Mouse (Mus musculus): ENCODE results near the gene Etv4. TPM values are rescaled to one million over a fixed set of nuclear protein-coding genes. Genes with fewer than 3 reads are reported as not detected.

Gene Etv4
- total RNA-seq, 1 experiment, result 84.0 TPM

GRCm38 (mm10) chr11:101772027-101772426 lies 13.1 kb downstream of the Etv4 start:
- Histone ChIP-seq H3K9me3 (ENCODE audit: control insufficient read depth, insufficient read depth, low read depth, low read length) (no peaks in the 10 kb centered on the region), H3K36me3 (ENCODE audit: control insufficient read depth, insufficient read depth, low read length, poor library complexity, severe bottlenecking) (peaks cover 37% of the 10 kb centered on the region), H3K4me1 (ENCODE audit: control insufficient read depth in 2 of 2, insufficient read depth in 2 of 2, low read length in 2 of 2, poor library complexity in 1 of 2) (peaks cover 18 to 51% of the 10 kb centered on the region in 2 experiments), H3K4me3 (ENCODE audit: insufficient read depth in 1 of 2, low read depth in 1 of 2, low read length in 2 of 2, poor library complexity in 1 of 2, severe bottlenecking in 1 of 2) (peak overlapping the region in 1 of 2 experiments; percentile 23; a peak in 1 of 4 replicates), H3K27ac (ENCODE audit: insufficient read depth, low read depth, low read length, poor library complexity, severe bottlenecking) (peak overlapping the region; percentile 89), H3K9ac (ENCODE audit: insufficient read depth, low read depth, low read length, poor library complexity, severe bottlenecking) (peak overlapping the region; percentile 60; the same call in 1 of the 2 replicates)
- in situ Hi-C loops (cut with MboI; ENCODE audit: low sequenced_read_pairs in 2 of 2, unreplicated experiment in 2 of 2), result no loop called here
- no peak for TF ChIP-seq CHD2 (IDR thresholded peaks at IDR 0.05; ENCODE audit: low read depth, low read length)
- TF ChIP-seq MAFK (IDR thresholded peaks at IDR 0.05; ENCODE audit: insufficient read depth, low read depth, low read length), result no peak
- no peak for TF ChIP-seq ZC3H11A (IDR thresholded peaks at IDR 0.05; ENCODE audit: borderline replicate concordance, low read depth, low read length)
- no peak for DNase-seq (ENCODE audit: low read depth, low spot score)

- no peaks in the 10 kb centered on the region for H3K9me3 ChIP-seq (ENCODE audit: control insufficient read depth, insufficient read depth, low read depth, low read length)
- no peak for DNase-seq (ENCODE audit: low read depth, low spot score)
- peaks cover 49% of the 10 kb centered on the region for H3K36me3 ChIP-seq (ENCODE audit: control insufficient read depth, insufficient read depth, low read length, poor library complexity, severe bottlenecking)
- TF ChIP-seq MAFK (IDR thresholded peaks at IDR 0.05; ENCODE audit: insufficient read depth, low read depth, low read length), result no peak
- no peak for TF ChIP-seq HCFC1 (IDR thresholded peaks at IDR 0.05; ENCODE audit: borderline replicate concordance, insufficient read depth, low read length)
- no peak for TF ChIP-seq ZC3H11A (IDR thresholded peaks at IDR 0.05; ENCODE audit: borderline replicate concordance, low read depth, low read length)
- peaks cover 17 to 48% of the 10 kb centered on the region in 2 experiments for H3K4me1 ChIP-seq (ENCODE audit: control insufficient read depth in 2 of 2, insufficient read depth in 2 of 2, low read length in 2 of 2, poor library complexity in 1 of 2)
- no peak overlapping the region for H3K4me3 ChIP-seq (ENCODE audit: insufficient read depth in 1 of 2, low read depth in 1 of 2, low read length in 2 of 2, poor library complexity in 1 of 2, severe bottlenecking in 1 of 2)
- peak overlapping the region; percentile 63; the same call in 1 of the 2 replicates for H3K27ac ChIP-seq (ENCODE audit: insufficient read depth, low read depth, low read length, poor library complexity, severe bottlenecking)
- in situ Hi-C loops (cut with MboI; ENCODE audit: low sequenced_read_pairs in 2 of 2, unreplicated experiment in 2 of 2), result no loop called here
- peak overlapping the region; percentile 9; the same call in 1 of the 2 replicates for H3K9ac ChIP-seq (ENCODE audit: insufficient read depth, low read depth, low read length, poor library complexity, severe bottlenecking)
These were observed 14.9 kb downstream of the Etv4 start for GRCm38 (mm10) chr11:101770266-101770665.

- H3K9ac ChIP-seq (ENCODE audit: insufficient read depth, low read depth, low read length, poor library complexity, severe bottlenecking), result no peak overlapping the region; the same call in 1 of the 2 replicates
- no peak for TF ChIP-seq MAFK (IDR thresholded peaks at IDR 0.05; ENCODE audit: insufficient read depth, low read depth, low read length)
- TF ChIP-seq ZC3H11A (IDR thresholded peaks at IDR 0.05; ENCODE audit: borderline replicate concordance, low read depth, low read length), result no peak
- no peak for TF ChIP-seq ZNF384 (IDR thresholded peaks at IDR 0.05; ENCODE audit: low read depth, low read length)
- TF ChIP-seq CHD2 (IDR thresholded peaks at IDR 0.05; ENCODE audit: low read depth, low read length), result no peak
- no peak for TF ChIP-seq HCFC1 (IDR thresholded peaks at IDR 0.05; ENCODE audit: borderline replicate concordance, insufficient read depth, low read length)
- no peak overlapping the region; the same call in 1 of the 2 replicates for H3K27ac ChIP-seq (ENCODE audit: insufficient read depth, low read depth, low read length, poor library complexity, severe bottlenecking)
- in situ Hi-C loops (cut with MboI; ENCODE audit: low sequenced_read_pairs in 2 of 2, unreplicated experiment in 2 of 2), result no loop called here
- no peaks in the 10 kb centered on the region for H3K9me3 ChIP-seq (ENCODE audit: control insufficient read depth, insufficient read depth, low read depth, low read length)
- H3K4me3 ChIP-seq (ENCODE audit: insufficient read depth in 1 of 2, low read depth in 1 of 2, low read length in 2 of 2, poor library complexity in 1 of 2, severe bottlenecking in 1 of 2), result no peak overlapping the region
- H3K4me1 ChIP-seq (ENCODE audit: control insufficient read depth in 2 of 2, insufficient read depth in 2 of 2, low read length in 2 of 2, poor library complexity in 1 of 2), result peaks cover 14 to 40% of the 10 kb centered on the region in 2 experiments
- no peak for DNase-seq (ENCODE audit: low read depth, low spot score)
- H3K36me3 ChIP-seq (ENCODE audit: control insufficient read depth, insufficient read depth, low read length, poor library complexity, severe bottlenecking), result peaks cover 59% of the 10 kb centered on the region
These were observed 16.4 kb downstream of the Etv4 start for GRCm38 (mm10) chr11:101768721-101769120.

GRCm38 (mm10) chr11:101767326-101767725 lies 17.8 kb downstream of the Etv4 start:
- no peak overlapping the region for H3K9ac ChIP-seq (ENCODE audit: insufficient read depth, low read depth, low read length, poor library complexity, severe bottlenecking)
- H3K4me1 ChIP-seq (ENCODE audit: control insufficient read depth in 2 of 2, insufficient read depth in 2 of 2, low read length in 2 of 2, poor library complexity in 1 of 2), result peaks cover 7 to 34% of the 10 kb centered on the region in 2 experiments
- DNase-seq (ENCODE audit: low read depth, low spot score), result no peak
- H3K9me3 ChIP-seq (ENCODE audit: control insufficient read depth, insufficient read depth, low read depth, low read length), result no peaks in the 10 kb centered on the region
- H3K36me3 ChIP-seq (ENCODE audit: control insufficient read depth, insufficient read depth, low read length, poor library complexity, severe bottlenecking), result peaks cover 57% of the 10 kb centered on the region
- in situ Hi-C loops (cut with MboI; ENCODE audit: low sequenced_read_pairs in 2 of 2, unreplicated experiment in 2 of 2), result no loop called here
- no peak overlapping the region for H3K4me3 ChIP-seq (ENCODE audit: insufficient read depth in 1 of 2, low read depth in 1 of 2, low read length in 2 of 2, poor library complexity in 1 of 2, severe bottlenecking in 1 of 2)
- TF ChIP-seq ZC3H11A (IDR thresholded peaks at IDR 0.05; ENCODE audit: borderline replicate concordance, low read depth, low read length) (no peak), HCFC1 (IDR thresholded peaks at IDR 0.05; ENCODE audit: borderline replicate concordance, insufficient read depth, low read length) (no peak), MAFK (IDR thresholded peaks at IDR 0.05; ENCODE audit: insufficient read depth, low read depth, low read length) (no peak), CHD2 (IDR thresholded peaks at IDR 0.05; ENCODE audit: low read depth, low read length) (no peak), ZNF384 (IDR thresholded peaks at IDR 0.05; ENCODE audit: low read depth, low read length) (no peak)
- H3K27ac ChIP-seq (ENCODE audit: insufficient read depth, low read depth, low read length, poor library complexity, severe bottlenecking), result no peak overlapping the region

GRCm38 (mm10) chr11:101764546-101764945 lies 20.6 kb downstream of the Etv4 start:
- H3K36me3 ChIP-seq (ENCODE audit: control insufficient read depth, insufficient read depth, low read length, poor library complexity, severe bottlenecking), result peaks cover 50% of the 10 kb centered on the region
- in situ Hi-C loops (cut with MboI; ENCODE audit: low sequenced_read_pairs in 2 of 2, unreplicated experiment in 2 of 2), result no loop called here

More at GRCm38 (mm10) chr11:101764546-101764945, 20.6 kb downstream of the Etv4 start:
- Histone ChIP-seq H3K9me3 (ENCODE audit: control insufficient read depth, insufficient read depth, low read depth, low read length) (no peaks in the 10 kb centered on the region), H3K4me3 (ENCODE audit: insufficient read depth in 1 of 2, low read depth in 1 of 2, low read length in 2 of 2, poor library complexity in 1 of 2, severe bottlenecking in 1 of 2) (no peak overlapping the region), H3K4me1 (ENCODE audit: control insufficient read depth in 2 of 2, insufficient read depth in 2 of 2, low read length in 2 of 2, poor library complexity in 1 of 2) (peaks cover 0 to 10% of the 10 kb centered on the region in 2 experiments; a peak in 2 of 4 replicates), H3K9ac (ENCODE audit: insufficient read depth, low read depth, low read length, poor library complexity, severe bottlenecking) (no peak overlapping the region), H3K27ac (ENCODE audit: insufficient read depth, low read depth, low read length, poor library complexity, severe bottlenecking) (no peak overlapping the region)
- DNase-seq (ENCODE audit: low read depth, low spot score), result no peak
- no peak for TF ChIP-seq CHD2 (IDR thresholded peaks at IDR 0.05; ENCODE audit: low read depth, low read length)
